Mouse (Mus musculus) midbrain, embryonic 16.5 days (tissue): ENCODE results near the gene Hoxa6. TPM values are rescaled to one million over a fixed set of nuclear protein-coding genes. Genes with fewer than 3 reads are reported as not detected.

Source experiments
- ATAC-seq: fragments of 200-750 bp; cut with Nextera tagmentation; 2 replicates; pipeline ENCODE4 v1.8.0; 2017; ENCODE audit warnings: moderate TSS enrichment
- H3K27ac ChIP-seq: fragments of 300-500 bp; sonication (generic); 2 replicates; pipeline ENCODE4 v1.5.1; 2014; ENCODE audit warnings: mild to moderate bottlenecking, low read length, mixed read lengths
- H3K27me3 ChIP-seq: fragments of 300-500 bp; sonication (generic); 2 replicates; pipeline ENCODE4 v1.6.1; 2014; ENCODE audit warnings: low read depth, low read length, mixed read lengths; ENCODE audit not compliant: control insufficient read depth, insufficient read depth
- H3K36me3 ChIP-seq: fragments of 300-500 bp; sonication (generic); 2 replicates; pipeline ENCODE4 v1.6.1; 2014; ENCODE audit warnings: mild to moderate bottlenecking, low read length, moderate library complexity, mixed read lengths; ENCODE audit not compliant: control insufficient read depth, insufficient read depth
- H3K4me1 ChIP-seq: fragments of 300-500 bp; sonication (generic); 2 replicates; pipeline ENCODE4 v1.6.1; 2014; ENCODE audit warnings: mild to moderate bottlenecking, low read length, mixed read lengths; ENCODE audit not compliant: control insufficient read depth, insufficient read depth
- H3K4me2 ChIP-seq: fragments of 300-500 bp; sonication (generic); 2 replicates; pipeline ENCODE4 v1.6.1; 2014; ENCODE audit warnings: mild to moderate bottlenecking, low read length, mixed read lengths
- H3K4me3 ChIP-seq: fragments of 300-500 bp; sonication (generic); 2 replicates; pipeline ENCODE4 v1.5.1; 2014; ENCODE audit warnings: low read depth, mild to moderate bottlenecking, low read length, moderate library complexity, mixed read lengths
- H3K9ac ChIP-seq: fragments of 300-500 bp; sonication (generic); 2 replicates; pipeline ENCODE4 v1.6.1; 2014; ENCODE audit warnings: low read depth, low read length, mixed read lengths
- H3K9me3 ChIP-seq: fragments of 300-500 bp; sonication (generic); replicated peaks from 2 replicates; pipeline ENCODE4 v1.6.1; 2014; ENCODE audit warnings: mild to moderate bottlenecking, low read length, mixed read lengths; ENCODE audit not compliant: control insufficient read depth, poor library complexity, severe bottlenecking
- WGBS: fragments of 180-500 bp; shearing (Covaris S2); extraction: QIAGEN DNeasy Blood & Tissue Kit; methylation state at CpG from one replicate; pipeline ENCODE4 v1.1.7; 2014; 5-methylcytosine and 5-hydroxymethylcytosine counted together
- polyA plus RNA-seq: library from polyadenylated mRNA; unstranded; fragments of >200 nt; fragmentation: Nextera tagmentation; extraction: Ambion mirVana; gene quantifications from 2 replicates; pipeline ENCODE4 v1.2.1, GENCODE M21; 2015

Hoxa6 gene
- polyA plus RNA-seq, 1 experiment from 2014 or later = not detected

- Histone ChIP-seq H3K9ac (no peak overlapping the region), H3K9me3 (no peaks in the 10 kb centered on the region), H3K36me3 (no peaks in the 10 kb centered on the region), H3K27me3 (peaks cover 80% of the 10 kb centered on the region), H3K27ac (no peak overlapping the region), H3K4me3 (no peak overlapping the region), H3K4me1 (no peaks in the 10 kb centered on the region), H3K4me2 (no peak overlapping the region)
- ATAC-seq = no peak
- 2% methylated on average over 42 of the region's 44 CpGs for WGBS
Measured at GRCm38 (mm10) chr6:52229558-52230416, 21.3 kb upstream of the Hoxa6 start.

- Histone ChIP-seq H3K27me3 (peaks cover 80% of the 10 kb centered on the region), H3K4me3 (no peak overlapping the region), H3K9ac (no peak overlapping the region), H3K4me2 (no peak overlapping the region), H3K4me1 (no peaks in the 10 kb centered on the region), H3K9me3 (no peaks in the 10 kb centered on the region), H3K36me3 (no peaks in the 10 kb centered on the region), H3K27ac (no peak overlapping the region)
- ATAC-seq = no peak
- 2% methylated on average over 38 of the region's 38 CpGs for WGBS
Measured at GRCm38 (mm10) chr6:52228475-52229465, 20.2 kb upstream of the Hoxa6 start.

- ATAC-seq = no peak
- H3K9me3 ChIP-seq = no peaks in the 10 kb centered on the region
- no peak overlapping the region for H3K9ac ChIP-seq
- WGBS = 2% methylated on average over 11 of the region's 11 CpGs
- no peak overlapping the region for H3K27ac ChIP-seq
- no peak overlapping the region for H3K4me3 ChIP-seq
- H3K4me2 ChIP-seq = no peak overlapping the region
- peaks cover 84% of the 10 kb centered on the region for H3K27me3 ChIP-seq
- H3K36me3 ChIP-seq = no peaks in the 10 kb centered on the region
- no peaks in the 10 kb centered on the region for H3K4me1 ChIP-seq
Measured at GRCm38 (mm10) chr6:52227470-52228222, 19.1 kb upstream of the Hoxa6 start.

- Histone ChIP-seq H3K27ac (no peak overlapping the region), H3K4me1 (no peaks in the 10 kb centered on the region), H3K4me2 (no peak overlapping the region), H3K27me3 (peaks cover 84% of the 10 kb centered on the region), H3K9me3 (no peaks in the 10 kb centered on the region), H3K36me3 (no peaks in the 10 kb centered on the region), H3K4me3 (no peak overlapping the region), H3K9ac (no peak overlapping the region)
- WGBS = 2% methylated on average over 26 of the region's 26 CpGs
- no peak for ATAC-seq
Measured at GRCm38 (mm10) chr6:52226569-52227257, 18.2 kb upstream of the Hoxa6 start.

GRCm38 (mm10) chr6:52225612-52226568 is 17.4 kb upstream of the Hoxa6 start:
- no peak overlapping the region for H3K4me3 ChIP-seq
- no peak overlapping the region for H3K4me2 ChIP-seq
- H3K4me1 ChIP-seq = peaks cover 3% of the 10 kb centered on the region; the same call in 1 of the 2 replicates
- 3% methylated on average over 69 of the region's 69 CpGs for WGBS
- H3K9ac ChIP-seq = no peak overlapping the region
- no peak for ATAC-seq
- peaks cover 84% of the 10 kb centered on the region for H3K27me3 ChIP-seq
- no peak overlapping the region for H3K27ac ChIP-seq
- H3K9me3 ChIP-seq = no peaks in the 10 kb centered on the region
- no peaks in the 10 kb centered on the region for H3K36me3 ChIP-seq

GRCm38 (mm10) chr6:52224895-52225611 is 16.5 kb upstream of the Hoxa6 start:
- no peaks in the 10 kb centered on the region for H3K36me3 ChIP-seq
- H3K9me3 ChIP-seq = no peaks in the 10 kb centered on the region
- H3K4me2 ChIP-seq = no peak overlapping the region
- no peak for ATAC-seq
- 2% methylated on average over 36 of the region's 36 CpGs for WGBS
- H3K9ac ChIP-seq = no peak overlapping the region
- H3K27me3 ChIP-seq = peaks cover 87% of the 10 kb centered on the region
- H3K4me1 ChIP-seq = peaks cover 3% of the 10 kb centered on the region; the same call in 1 of the 2 replicates
- no peak overlapping the region for H3K4me3 ChIP-seq
- H3K27ac ChIP-seq = no peak overlapping the region

GRCm38 (mm10) chr6:52223939-52224760 is 15.6 kb upstream of the Hoxa6 start:
- no peak overlapping the region for H3K4me2 ChIP-seq

More at GRCm38 (mm10) chr6:52223939-52224760, 15.6 kb upstream of the Hoxa6 start:
- Histone ChIP-seq H3K27me3 (peaks cover 89% of the 10 kb centered on the region), H3K9ac (no peak overlapping the region), H3K4me1 (peaks cover 3% of the 10 kb centered on the region; the same call in 1 of the 2 replicates), H3K9me3 (no peaks in the 10 kb centered on the region), H3K4me3 (no peak overlapping the region), H3K27ac (no peak overlapping the region), H3K36me3 (no peaks in the 10 kb centered on the region)
- WGBS = 2% methylated on average over 24 of the region's 24 CpGs
- no peak for ATAC-seq
